Mouse (Mus musculus): ENCODE measurements around the gene Cpn2.
A peak's percentile ranks its signal among the peaks of the same experiment; 100 is the strongest.

Gene Cpn2

DNA sequence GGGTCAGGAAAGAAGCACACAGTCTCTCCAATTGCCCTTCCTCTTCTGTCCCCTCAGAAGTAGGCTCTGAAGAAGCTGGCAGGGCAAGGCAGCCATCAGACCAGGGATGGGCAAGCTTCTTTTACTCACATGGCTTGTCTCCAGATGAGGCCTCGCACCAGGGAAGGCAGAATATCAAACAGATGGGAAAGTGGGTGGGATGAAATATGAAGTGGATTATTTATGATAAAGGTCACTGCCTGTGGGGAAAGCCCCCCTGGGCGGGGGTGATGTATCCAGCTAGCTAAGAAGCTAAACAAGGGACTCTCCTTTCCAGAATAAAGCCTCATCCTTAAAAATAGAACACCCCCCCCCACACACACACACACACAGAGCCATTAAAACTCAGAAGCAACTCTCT lies 31.7 kb downstream of the Cpn2 start:
- no peak for DNase-seq

- DNase-seq: no peak
Measured at GRCm38 (mm10) chr16:30234636-30235546, 32.4 kb downstream of the Cpn2 start.

GRCm38 (mm10) chr16:30234077-30234476 lies 33.2 kb downstream of the Cpn2 start:
- no peak for DNase-seq

DNA sequence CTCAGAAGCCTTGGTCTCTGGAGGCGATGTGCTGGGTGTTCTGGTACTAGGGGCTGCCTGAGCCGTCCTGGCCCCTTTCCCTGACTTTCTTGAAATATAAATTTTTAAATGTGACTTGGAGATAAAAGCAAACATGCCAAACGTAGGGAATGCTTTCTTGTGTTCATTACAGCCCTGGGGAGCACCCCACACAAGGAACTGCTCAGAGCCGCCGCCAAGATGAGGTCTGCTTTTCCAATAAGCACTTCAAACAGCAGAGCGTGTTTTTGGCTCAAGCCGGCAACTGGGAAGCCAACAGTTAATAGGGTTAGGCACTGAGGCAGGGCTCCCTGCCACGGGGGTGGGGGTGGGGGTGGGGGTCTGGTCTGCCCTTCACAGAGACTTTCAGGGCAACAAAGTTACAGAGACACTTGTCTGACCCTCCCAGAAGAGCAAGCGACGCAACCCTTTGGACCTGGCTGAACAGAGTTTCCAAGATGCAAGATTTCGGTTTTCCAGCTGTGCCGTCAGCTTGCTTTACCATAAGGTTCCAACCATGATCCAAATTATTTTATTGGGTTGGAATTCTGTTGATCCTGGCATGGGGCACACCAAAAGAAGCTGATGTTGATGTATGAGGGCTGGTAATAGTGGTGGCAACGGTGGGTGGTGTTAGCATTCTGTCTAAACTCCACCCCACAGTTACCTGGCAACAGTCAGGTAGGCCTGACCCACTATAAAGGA lies 35.3 kb downstream of the Cpn2 start:
- DNase-seq: no peak

DNA sequence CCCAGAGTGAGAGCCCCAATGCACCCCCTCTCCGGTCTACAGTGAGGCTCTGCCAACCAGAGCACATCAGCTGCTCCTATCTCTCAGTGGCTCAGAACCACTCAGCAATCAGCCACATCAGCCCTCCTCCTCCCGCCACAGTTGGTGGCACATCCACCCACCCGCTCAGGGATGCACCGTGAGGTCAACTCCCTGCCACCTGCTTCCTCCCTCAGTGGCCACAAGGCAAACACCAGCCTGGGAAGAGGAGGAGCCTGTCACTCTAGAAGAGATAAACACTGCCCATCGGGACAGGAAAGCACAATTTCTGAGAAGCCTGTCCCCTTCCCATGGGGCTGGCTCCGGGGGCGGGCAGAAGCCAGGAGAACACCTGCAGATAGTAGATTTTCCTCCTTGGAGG lies 39.9 kb downstream of the Cpn2 start:
- DNase-seq: no peak

DNA sequence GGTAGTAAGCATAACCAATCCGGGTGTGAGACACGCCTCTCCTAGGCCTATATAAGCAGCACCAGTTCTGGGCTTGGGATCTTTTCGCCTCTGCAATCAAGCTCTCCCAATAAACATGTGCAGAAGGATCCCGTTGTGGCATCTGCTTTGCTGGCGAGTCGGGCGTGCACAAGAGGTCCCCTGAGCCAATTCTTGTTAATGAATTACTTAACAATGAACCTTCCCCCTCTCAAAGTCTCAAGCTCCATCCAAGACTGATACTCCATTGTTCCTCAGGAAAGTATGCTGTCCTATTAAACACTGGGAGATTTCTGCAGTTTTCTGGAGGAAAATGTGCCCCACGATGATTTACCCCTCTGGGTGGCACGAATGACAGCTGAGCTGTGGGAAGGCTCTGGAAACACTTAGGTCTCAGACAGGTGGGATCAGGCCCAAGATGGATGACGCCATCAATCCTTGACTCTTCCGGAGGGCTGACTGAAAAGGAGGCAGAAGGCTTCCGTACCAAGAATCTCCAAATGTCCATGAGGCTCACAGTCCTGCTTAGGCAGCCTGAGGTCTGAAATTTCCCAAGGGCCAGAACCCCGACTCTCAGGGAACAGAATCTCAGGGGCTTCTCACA lies 46.0 kb downstream of the Cpn2 start:
- no peak for DNase-seq

DNA sequence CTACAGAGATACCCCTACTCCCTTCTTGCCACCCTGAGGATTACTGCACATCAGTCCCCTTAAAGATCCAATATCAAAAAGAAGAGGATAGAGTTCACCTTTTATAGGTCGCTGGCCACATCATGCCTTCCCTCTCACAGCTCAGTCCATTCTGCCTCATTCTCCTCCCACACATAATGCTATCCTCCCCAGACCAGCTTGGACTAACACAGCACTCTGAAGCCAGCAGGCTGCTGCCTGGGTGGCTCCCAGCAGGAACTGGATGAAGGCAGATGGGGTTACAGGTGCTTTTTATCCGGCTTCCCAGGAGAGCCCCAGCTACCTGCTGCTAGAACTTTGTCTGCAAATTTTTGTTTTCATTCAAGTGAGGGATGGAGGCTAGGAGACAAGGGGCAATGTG lies 51.5 kb downstream of the Cpn2 start:
- DNase-seq: no peak

GRCm38 (mm10) chr16:30213644-30214043 lies 53.7 kb downstream of the Cpn2 start:
- no peak for DNase-seq

GRCm38 (mm10) chr16:30212035-30212434 lies 55.3 kb downstream of the Cpn2 start:
- no peak for DNase-seq

GRCm38 (mm10) chr16:30209264-30209663 lies 58.0 kb downstream of the Cpn2 start:
- no peak for DNase-seq

DNA sequence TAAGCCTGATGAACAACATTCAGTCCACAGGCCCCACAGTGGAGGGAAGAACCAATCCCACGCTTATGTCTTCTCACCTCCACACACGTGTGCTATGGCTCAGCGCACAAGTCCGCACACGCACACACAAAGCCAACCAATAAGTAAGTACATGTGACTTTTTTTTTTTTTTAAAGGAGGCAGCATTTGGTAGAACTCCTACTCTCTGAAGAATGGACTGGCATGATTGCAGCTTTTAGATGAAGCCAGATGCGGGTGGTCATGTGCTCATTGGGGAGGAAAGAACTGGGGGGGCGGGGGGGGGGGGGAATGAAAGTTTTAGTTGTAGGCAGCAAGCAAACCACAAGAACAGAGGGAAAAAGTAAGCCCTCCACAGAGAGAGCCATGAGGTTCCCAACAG lies 59.3 kb downstream of the Cpn2 start:
- peak; percentile 43 for DNase-seq

GRCm38 (mm10) chr16:30207111-30207828 lies 60.0 kb downstream of the Cpn2 start:
- no peak for DNase-seq
